Mouse (Mus musculus) skeletal muscle tissue, adult 2 months (tissue): ENCODE measurements around the gene 0610030E20Rik.

Experiments used
- DNase-seq: peaks from one replicate; pipeline ENCODE4 v3.0.0-alpha.2; 2012; ENCODE audit warnings: low read depth, low spot score

The 0610030E20Rik gene

DNA sequence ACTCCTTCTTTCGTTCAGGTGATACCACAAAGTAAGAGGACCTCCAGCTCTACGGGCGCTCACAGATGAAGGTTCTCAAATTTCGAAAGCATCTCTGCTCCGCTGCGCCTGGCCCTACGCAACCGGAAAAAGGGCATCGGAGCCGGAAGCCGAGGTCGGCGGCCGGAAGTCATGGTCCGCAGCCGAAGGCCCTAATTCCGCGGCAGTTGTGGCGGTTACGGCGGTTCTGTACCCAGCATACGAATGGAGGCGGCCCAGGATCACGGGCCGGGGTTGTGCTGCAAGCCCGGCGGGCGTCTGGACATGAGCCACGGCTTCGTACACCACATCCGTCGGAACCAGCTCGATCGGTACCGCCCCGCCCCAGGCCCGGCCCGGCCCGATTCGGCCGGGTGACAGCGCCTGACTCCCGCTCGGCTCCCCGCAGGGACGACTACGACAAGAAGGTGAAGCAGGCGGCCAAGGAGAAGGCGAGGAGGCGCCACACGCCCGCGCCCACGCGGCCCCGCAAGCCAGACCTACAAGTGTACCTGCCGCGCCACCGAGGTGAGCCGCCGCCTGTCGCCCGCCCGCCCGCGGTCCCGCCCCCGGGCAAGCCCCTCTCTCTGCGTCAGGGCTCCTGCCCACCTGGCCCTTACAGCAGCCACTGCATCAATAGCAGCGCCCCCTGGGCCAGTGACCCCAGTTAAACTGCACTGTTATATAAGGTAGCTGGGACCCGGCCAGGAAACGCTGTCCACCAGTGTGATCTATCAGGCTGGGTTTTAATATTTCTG, at the start of gene 0610030E20Rik:
Gene 0610030E20Rik, plus strand, starts transcription at position 152 of the 776 bp plus-strand sequence.
- DNase-seq: peak; percentile 86

- no peak for DNase-seq
Observed at GRCm38 (mm10) chr6:72297825-72298224, 49.3 kb upstream of the 0610030E20Rik start.

DNA sequence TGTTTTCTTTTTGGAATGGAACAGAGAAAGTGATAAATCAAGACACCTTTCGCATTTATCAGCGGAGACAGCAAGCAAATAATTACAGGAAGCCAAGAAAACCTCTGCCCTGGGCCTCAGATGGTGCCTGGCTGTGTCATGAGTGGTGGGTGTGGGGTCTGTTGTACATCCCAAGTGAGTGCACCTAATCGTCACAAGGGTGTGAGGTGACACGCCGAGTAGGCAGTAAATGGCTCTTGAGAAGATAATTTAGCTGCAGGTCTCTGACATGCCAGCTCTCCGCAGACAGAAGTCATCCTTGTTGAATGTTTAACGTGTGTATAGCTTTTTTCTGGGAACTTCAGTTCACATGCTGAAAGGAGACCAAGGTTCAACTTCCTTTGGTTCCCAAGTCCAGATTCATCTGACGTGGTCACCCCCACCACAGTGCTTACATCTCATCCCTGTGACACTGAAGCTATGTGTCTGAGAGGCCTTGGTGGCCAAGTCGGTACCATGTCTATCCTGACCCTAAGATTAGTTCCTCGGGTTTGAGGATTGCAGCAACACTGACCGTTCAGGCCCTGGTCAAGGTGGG, 44.7 kb upstream of the 0610030E20Rik start:
- no peak for DNase-seq

- DNase-seq: no peak
Observed at GRCm38 (mm10) chr6:72303510-72303909, 43.6 kb upstream of the 0610030E20Rik start.

- no peak for DNase-seq
Observed at GRCm38 (mm10) chr6:72312198-72312597, 34.9 kb upstream of the 0610030E20Rik start.

DNA sequence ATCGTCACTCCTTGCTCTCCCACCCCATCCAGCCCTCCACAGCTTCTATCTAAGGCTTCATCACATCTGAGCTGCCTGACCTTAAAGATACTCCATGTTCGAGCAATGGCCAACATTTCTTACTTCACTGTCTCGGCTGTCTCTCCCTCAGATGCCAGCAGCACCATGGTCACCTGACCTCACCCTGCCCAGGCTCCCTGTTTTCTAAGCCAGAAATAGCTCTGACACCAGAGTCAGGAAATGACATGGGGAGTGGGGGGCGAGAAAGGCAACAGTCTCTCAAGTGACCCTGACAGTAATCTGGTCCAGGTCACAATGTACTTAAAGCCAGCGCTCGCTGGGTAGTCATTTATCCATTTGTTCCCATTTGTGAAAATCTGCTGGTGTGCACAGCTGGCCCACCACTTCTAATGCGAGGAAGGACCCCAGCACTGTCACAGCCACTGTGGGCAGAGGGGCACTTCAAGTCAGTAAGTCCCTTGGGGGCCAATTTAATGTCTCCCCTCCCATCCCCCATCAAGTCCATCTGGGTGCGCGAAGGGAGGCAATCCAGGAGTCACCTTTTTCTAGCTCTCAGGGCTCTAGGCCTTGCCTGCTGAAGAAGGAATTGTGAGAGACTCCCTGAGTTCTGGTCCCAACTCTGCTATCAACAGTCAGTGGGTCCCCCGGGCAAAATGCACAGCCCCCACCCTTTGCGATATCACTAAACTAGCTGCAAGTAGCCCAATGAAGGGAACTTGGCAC, 33.8 kb upstream of the 0610030E20Rik start:
- peak; percentile 40 for DNase-seq

DNA sequence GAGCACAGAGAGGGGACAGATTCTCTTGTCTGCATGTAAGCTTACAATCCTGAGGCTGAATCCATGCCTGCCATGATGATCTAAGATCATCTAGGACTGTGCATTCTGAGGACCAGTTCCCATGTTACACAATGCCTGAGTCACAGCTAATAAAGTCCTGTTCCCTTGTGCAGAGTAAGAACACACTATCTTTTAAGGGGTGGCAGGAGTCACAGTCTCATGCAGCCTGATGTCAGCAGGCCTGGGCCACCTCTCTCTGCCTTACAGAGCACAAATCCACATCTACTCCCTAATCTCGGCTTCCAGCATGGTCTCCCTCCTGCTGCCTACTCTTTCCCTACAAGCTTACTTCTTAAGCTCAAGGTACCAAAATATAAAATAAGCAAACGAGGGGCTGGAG, 31.7 kb upstream of the 0610030E20Rik start:
- DNase-seq: no peak

DNA sequence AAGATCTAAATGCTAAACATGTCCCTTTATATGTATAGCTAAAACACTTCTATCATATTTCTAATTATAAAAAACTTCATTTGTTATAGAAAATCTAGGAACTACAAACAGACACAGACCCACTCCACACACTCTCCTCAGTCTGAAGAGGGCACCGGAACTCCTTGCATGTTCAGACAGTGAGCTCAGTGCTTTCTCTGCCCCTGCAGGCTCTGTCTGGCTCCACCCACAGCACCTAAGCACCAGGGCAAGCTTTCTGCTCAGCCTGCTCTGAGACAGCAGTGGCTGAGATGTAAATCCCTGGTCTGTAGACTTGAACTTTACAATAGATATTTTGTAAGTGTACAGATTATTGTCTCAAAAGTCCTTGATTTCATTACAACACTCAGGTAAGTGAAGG, 31.1 kb upstream of the 0610030E20Rik start:
- DNase-seq: no peak

- no peak for DNase-seq
Observed at GRCm38 (mm10) chr6:72318440-72318839, 28.7 kb upstream of the 0610030E20Rik start.

GRCm38 (mm10) chr6:72319019-72319418, 28.1 kb upstream of the 0610030E20Rik start:
- DNase-seq: peak; percentile 44

- no peak for DNase-seq
Observed at GRCm38 (mm10) chr6:72322936-72323335, 24.2 kb upstream of the 0610030E20Rik start.

DNA sequence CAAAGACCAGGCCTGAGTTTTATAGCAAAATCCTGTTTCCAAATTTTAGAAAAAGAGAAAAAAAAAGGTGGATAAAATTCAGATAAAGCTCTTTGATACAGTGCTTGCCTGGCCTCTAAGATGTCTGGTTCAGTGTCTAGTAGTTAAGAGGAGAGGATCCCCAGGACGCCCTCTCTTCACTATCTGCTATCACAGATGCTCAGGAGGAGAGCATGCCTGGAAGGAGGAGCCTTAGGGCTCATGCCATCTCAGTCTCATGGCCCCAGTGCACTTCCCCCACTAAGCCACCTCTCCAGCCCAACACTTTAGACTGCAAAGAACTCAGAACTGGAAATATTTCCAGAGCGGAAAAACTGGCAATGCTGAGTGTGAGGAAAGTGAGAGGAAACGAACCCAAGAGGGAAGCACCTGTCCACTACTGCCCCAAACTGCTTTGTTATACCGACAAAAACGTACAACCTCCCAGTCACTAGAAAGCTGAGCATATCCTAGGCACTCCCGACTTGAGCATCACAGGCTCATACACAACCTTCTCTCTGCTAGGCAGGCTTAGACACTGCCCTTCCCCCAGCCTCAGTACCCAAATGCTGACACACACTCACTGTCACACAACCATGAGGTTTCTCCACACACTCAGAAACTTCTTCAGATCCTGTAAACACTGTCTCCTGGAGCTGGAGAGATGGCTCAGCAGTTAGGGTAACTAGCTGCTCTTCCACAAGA, 23.2 kb upstream of the 0610030E20Rik start:
- DNase-seq: no peak

DNA sequence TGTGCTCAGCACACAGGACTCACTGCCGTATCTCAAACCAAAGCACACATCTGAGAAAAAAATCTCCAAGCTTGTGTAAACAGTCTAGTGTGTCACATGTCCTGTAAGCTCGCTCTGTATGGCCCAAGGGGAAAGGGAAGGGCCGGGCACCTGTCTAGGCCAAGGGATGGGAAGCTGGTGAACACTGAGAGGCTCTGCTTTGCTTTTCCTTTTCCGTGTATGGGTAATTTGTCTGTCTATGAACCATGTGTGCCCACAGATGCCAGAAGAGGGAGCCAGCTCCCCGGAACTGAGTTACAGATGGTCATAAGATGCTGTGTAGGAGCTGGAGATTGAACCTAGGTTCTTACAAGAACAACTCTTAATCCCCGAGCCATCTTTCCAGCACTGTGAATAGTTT, 20.8 kb upstream of the 0610030E20Rik start:
- DNase-seq: no peak

DNA sequence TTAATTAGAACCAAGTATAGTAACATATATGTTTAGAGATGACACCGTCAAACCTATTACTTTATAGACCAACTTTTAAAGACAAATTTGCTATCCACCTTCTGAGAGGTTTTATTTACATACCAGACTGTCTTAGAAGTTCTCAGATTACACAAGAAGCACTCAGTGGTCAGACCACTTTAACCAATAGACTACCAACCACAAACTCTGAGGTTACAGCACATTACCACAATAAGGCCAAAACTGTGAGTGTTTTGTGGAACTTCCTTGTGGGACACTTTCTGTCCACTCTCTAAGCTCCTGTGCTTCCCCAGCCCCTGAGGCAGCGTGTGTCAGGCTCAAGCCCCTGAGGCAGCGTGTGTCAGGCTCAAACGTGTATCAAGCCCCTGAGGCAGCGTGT, 18.1 kb upstream of the 0610030E20Rik start:
- no peak for DNase-seq

GRCm38 (mm10) chr6:72330133-72330532, 17.0 kb upstream of the 0610030E20Rik start:
- no peak for DNase-seq

- no peak for DNase-seq
Observed at GRCm38 (mm10) chr6:72333111-72333510, 14.0 kb upstream of the 0610030E20Rik start.

DNA sequence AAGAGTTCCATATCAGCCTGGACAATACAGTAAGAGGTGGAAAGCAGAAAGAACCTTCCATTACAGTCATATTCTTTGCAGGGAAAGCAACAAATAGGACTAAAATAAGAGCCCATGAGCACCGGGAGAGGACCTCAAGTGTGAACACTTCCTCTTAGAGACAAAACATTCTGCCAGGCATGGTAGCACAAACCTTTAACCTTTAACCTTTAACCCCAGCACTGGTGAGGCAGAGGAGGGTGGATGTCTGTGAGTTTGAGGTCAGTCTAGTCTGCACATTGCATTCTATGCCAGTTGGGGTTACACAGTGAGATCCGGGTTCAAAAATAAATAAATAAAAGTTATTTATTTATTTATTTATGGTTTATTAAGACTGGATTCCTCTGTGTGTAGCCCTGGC, 6.6 kb upstream of the 0610030E20Rik start:
- no peak for DNase-seq

DNA sequence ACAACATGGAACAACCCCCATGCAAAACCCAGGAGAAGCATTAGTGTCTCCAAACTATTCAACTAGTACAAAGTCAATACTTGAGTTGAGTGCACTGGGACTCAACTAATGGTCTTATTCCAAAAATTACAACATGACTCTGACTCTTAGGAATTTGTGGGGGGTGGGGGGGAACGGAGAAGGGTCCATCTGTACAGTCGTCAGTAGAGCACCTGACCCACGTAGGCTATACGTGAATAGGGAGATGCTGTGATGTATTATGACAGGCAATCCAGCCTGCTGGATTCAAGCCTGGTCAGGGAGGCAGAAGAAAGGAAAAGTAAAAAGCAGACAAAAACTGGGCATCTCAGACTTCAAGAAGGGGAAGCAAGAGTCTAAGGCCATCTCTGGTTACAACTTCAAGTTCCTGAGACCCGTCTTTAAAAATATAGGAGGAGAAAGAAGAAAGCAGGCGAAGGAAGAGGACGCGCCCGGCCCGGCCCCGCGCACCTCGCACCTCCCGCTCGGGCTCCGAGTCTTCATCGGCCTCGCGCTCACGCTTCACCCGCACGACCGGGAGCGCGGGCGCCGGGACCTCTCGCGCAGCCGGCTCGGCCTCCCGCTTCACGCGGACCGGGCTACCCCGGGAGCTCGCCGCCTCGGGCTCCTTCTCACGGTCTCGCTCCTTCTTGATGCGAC, 2.6 kb upstream of the 0610030E20Rik start:
- DNase-seq: no peak

GRCm38 (mm10) chr6:72345074-72345567, 2.0 kb upstream of the 0610030E20Rik start, which contains the start of gene Usp39:
Usp39 (minus strand) TSS chr6:72345184.
- DNase-seq: peak; percentile 95

- DNase-seq: no peak
Observed at GRCm38 (mm10) chr6:72345633-72346032, 1.5 kb upstream of the 0610030E20Rik start.

DNA sequence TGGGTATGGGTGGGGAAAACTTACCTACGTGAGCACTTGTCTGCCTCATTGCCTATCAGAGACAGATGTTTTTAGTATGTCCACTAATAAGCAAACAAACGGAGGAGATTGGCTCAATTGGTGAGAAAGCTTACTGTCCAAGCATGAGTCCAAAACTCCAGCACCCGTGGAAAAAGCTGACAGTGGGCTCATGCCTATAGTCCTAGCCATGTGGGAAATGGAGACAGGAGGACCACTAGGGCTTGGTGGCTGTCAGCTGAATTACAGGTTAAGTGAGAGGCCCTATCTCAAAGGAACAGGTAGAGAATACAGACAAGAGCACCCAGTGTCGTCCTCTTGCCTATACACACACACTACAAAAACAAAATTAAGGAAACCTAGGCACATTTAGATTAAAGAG, 856 bp upstream of the 0610030E20Rik start:
- DNase-seq: no peak
